Mouse (Mus musculus): ENCODE results near the gene Pxn. TPM values are rescaled to one million over a fixed set of nuclear protein-coding genes. Genes with fewer than 3 reads are reported as not detected.

The Pxn gene
- polyA plus RNA-seq, 1 experiment from 2014 or later = 25.2 TPM

DNA sequence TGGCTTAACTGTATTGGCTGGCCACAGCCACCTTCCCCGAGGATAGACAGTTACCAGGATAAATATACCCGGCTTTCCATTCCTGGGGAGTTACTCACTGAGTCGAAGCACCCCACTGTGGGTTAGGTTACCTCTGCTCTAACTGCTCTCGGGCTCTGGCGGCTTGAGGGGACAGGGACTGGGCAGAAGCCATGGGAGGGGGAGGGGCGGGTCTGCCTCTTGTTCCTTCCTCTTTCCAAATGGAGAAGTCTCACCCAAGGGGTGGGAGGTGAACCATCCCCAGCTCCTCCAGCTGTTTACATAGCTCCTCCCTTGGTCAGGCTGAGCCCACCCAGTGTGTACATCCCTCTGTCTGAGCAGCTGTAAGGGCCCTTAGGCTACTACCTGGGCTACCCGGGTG is 29.2 kb downstream of the Pxn start:
- ATAC-seq (ENCODE audit: insufficient read depth) (no peak), DNase-seq (peak; percentile 57)
- TF ChIP-seq CTCF (IDR thresholded peaks at IDR 0.05; ENCODE audit: low read depth) = no peak
- 0 out of 2 replicates have a peak overlapping the region, but pooled peaks have one; percentile 12 for H3K4me2 ChIP-seq
- WGBS = 19% methylated on average over 7 of the region's 7 CpGs
- H3K27me3 ChIP-seq (ENCODE audit: insufficient read depth, low read length) = no peaks in the 10 kb centered on the region
- H3K36me3 ChIP-seq (ENCODE audit: insufficient read depth) = no peaks in the 10 kb centered on the region
- H3K4me3 ChIP-seq (ENCODE audit: low read depth, low read length) = no peak overlapping the region
- H3K27ac ChIP-seq (ENCODE audit: low read depth) = no peak overlapping the region; the same call in 1 of the 2 replicates
- H3K4me1 ChIP-seq (ENCODE audit: insufficient read depth) = peaks cover 55% of the 10 kb centered on the region
- H3K9me3 ChIP-seq (ENCODE audit: low read depth, low read length) = no peaks in the 10 kb centered on the region
- H3K9ac ChIP-seq = no peak overlapping the region

DNA sequence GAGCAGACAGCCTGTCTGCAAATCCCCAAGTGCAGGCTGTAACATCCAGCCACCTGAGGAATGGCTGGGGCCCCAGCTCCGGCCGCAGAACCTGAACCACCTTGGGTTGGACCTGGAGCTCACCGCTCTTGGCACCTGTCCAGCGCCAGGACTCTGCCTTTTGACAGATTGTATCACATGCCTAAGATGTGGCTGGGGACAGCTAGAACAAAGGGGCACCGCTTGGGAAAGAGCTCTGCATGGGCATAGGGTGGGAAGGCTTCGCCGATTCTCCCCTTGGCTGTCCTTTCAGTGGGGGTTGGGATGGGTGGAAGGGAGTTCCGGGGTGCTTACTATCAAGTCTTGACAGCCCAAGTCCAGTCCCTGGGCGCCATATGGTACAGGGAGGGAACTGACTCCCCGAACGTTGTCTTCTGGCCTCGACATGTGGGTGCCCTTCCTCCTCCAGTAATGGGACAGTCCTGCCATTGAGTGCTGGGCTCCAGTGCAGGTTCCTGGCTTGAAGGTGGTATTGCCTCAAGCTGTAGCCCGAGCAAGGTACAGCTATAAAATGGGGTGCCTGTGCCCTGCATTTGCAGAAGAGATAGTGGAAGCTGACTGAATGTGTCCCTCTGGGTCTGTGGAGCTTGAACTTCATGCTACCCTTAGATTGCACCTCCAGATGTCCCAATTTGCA is 31.7 kb downstream of the Pxn start:
- WGBS = 61% methylated on average over 13 of the region's 13 CpGs
- Histone ChIP-seq H3K4me1 (ENCODE audit: insufficient read depth) (peaks cover 42% of the 10 kb centered on the region), H3K4me2 (peak overlapping the region; percentile 37; the same call in 1 of the 2 replicates), H3K36me3 (ENCODE audit: insufficient read depth) (no peaks in the 10 kb centered on the region), H3K27me3 (ENCODE audit: insufficient read depth, low read length) (no peaks in the 10 kb centered on the region), H3K4me3 (ENCODE audit: low read depth, low read length) (no peak overlapping the region), H3K9me3 (ENCODE audit: low read depth, low read length) (no peaks in the 10 kb centered on the region), H3K27ac (ENCODE audit: low read depth) (peak overlapping the region; percentile 42; the same call in 1 of the 2 replicates), H3K9ac (peak overlapping the region; percentile 20; the same call in 1 of the 2 replicates)
- no peak for ATAC-seq (ENCODE audit: insufficient read depth)
- no peak for DNase-seq
- no peak for TF ChIP-seq CTCF (IDR thresholded peaks at IDR 0.05; ENCODE audit: low read depth)

DNA sequence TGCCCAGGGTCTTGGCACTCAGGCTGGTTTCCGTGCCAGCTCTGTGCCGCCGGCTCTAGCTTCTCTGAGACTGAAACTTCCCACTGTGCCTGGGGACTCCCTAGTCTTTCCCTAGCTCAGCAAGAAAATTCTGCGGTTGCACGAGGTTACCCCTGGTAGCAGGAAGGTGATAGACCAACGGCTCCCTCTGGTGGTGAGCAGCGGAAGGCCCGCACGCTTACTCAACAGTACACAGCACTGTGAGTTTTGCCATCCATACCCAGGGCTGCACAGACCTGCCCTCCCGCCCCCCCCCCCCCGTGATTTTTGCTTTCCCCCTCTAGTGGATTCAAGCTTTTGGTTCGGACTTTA is 32.2 kb downstream of the Pxn start:
- peaks cover 47% of the 10 kb centered on the region for H3K4me1 ChIP-seq (ENCODE audit: insufficient read depth)
- H3K9me3 ChIP-seq (ENCODE audit: low read depth, low read length) = no peaks in the 10 kb centered on the region
- peak; percentile 95 for TF ChIP-seq CTCF (IDR thresholded peaks at IDR 0.05; ENCODE audit: low read depth)
- H3K27ac ChIP-seq (ENCODE audit: low read depth) = peak overlapping the region; percentile 42; the same call in 1 of the 2 replicates
- 2% methylated on average over 12 of the region's 12 CpGs for whole genome bisulfite sequencing
- H3K36me3 ChIP-seq (ENCODE audit: insufficient read depth) = no peaks in the 10 kb centered on the region
- peak; percentile 70 for ATAC-seq (ENCODE audit: insufficient read depth)
- H3K4me2 ChIP-seq = peak overlapping the region; percentile 37; the same call in 1 of the 2 replicates
- H3K9ac ChIP-seq = peak overlapping the region; percentile 20; the same call in 1 of the 2 replicates
- peak; percentile 98 for DNase-seq
- no peak overlapping the region for H3K4me3 ChIP-seq (ENCODE audit: low read depth, low read length)
- H3K27me3 ChIP-seq (ENCODE audit: insufficient read depth, low read length) = no peaks in the 10 kb centered on the region

DNA sequence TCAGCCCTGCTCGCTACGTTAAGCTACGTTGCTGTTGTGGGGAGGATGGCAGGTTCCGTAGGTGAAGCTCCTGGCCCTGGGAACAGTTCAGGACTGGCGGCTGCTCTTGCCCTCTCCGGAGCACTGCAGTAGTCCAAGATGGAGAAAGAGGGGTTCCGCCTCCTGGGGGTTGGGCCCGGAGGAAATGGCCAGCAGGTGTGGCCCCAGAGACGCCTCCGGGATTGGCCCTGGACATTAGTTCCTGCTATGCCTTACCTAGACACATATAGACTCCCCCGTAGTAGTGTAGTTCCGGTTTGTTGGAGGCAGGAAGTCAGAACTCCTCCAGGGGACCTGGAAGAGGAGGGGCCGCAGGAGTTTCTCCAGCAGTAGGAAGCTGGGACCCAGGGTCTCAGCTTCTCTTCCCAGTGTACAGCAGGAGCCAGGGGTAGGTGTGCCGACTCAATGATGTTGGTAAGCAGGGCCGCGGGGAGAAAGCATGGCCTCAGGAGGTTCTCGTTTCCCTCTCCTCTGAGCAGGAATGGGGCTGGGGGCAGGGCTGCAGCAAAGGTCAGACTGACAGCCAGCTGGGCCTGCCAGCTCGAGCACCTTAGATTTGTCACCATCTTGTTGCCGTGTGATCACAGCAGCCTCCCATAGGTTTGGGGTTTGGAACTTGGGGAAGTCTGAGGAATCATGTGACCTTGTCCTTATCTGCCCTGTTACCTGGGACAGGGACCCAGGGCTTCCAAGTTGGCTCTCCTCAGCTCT is 36.3 kb downstream of the Pxn start:
- ATAC-seq (ENCODE audit: insufficient read depth) = no peak
- 42% methylated on average over 19 of the region's 19 CpGs for WGBS
- peak overlapping the region; percentile 46 for H3K4me2 ChIP-seq
- peak overlapping the region; percentile 90 for H3K27ac ChIP-seq (ENCODE audit: low read depth)
- H3K9me3 ChIP-seq (ENCODE audit: low read depth, low read length) = no peaks in the 10 kb centered on the region
- no peak for TF ChIP-seq CTCF (IDR thresholded peaks at IDR 0.05; ENCODE audit: low read depth)
- no peak overlapping the region for H3K4me3 ChIP-seq (ENCODE audit: low read depth, low read length)
- H3K9ac ChIP-seq = peak overlapping the region; percentile 29
- H3K36me3 ChIP-seq (ENCODE audit: insufficient read depth) = peaks cover 39% of the 10 kb centered on the region
- no peaks in the 10 kb centered on the region for H3K27me3 ChIP-seq (ENCODE audit: insufficient read depth, low read length)
- no peak for DNase-seq
- peaks cover 33% of the 10 kb centered on the region for H3K4me1 ChIP-seq (ENCODE audit: insufficient read depth)

DNA sequence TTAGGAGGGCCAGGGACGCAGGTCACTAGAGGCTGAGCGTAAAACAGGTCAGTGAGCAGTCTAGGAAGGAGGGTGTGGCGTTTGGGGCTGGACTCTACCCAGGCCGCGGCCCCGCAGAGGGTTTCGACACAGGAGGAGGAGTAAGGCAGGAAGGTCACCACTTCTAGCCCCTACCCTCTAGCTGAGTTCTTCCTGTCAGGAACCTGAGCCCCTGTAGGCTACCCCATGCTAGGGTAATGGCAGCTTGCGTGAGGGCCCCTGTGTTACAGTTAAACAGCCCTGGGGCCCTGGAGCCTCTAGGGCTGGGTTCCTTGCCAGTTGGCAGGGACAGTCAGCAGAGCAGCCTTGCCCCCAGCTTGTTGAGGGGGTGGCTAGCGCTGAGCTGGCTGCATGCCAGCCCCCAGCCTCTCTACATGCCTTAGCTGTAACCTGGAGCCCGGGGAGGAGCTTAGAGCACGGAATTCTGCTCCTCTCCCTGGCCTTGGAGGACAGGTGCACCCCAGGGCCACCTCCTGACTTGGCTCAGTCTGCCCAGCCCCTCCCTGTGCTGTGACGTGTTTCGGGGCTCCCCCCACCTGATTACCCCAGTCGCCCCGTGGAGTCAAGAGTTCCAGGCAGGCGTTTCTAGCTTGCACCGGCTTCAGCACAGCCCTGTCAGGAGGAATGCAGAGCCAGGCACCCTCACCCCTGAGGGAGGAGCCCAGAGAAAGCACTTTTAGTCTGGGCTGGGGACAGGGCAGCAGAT is 37.2 kb downstream of the Pxn start:
- no peaks in the 10 kb centered on the region for H3K27me3 ChIP-seq (ENCODE audit: insufficient read depth, low read length)
- peak overlapping the region; percentile 90 for H3K27ac ChIP-seq (ENCODE audit: low read depth)
- H3K4me2 ChIP-seq = peak overlapping the region; percentile 46
- H3K4me3 ChIP-seq (ENCODE audit: low read depth, low read length) = peak overlapping the region; percentile 11; the same call in 1 of the 2 replicates
- DNase-seq (peak; percentile 84), ATAC-seq (ENCODE audit: insufficient read depth) (peak; percentile 75)
- H3K36me3 ChIP-seq (ENCODE audit: insufficient read depth) = peaks cover 47% of the 10 kb centered on the region
- H3K9me3 ChIP-seq (ENCODE audit: low read depth, low read length) = no peaks in the 10 kb centered on the region
- H3K9ac ChIP-seq = peak overlapping the region; percentile 29
- H3K4me1 ChIP-seq (ENCODE audit: insufficient read depth) = peaks cover 26% of the 10 kb centered on the region
- 27% methylated on average over 17 of the region's 17 CpGs for WGBS
- TF ChIP-seq CTCF (IDR thresholded peaks at IDR 0.05; ENCODE audit: low read depth) = no peak

DNA sequence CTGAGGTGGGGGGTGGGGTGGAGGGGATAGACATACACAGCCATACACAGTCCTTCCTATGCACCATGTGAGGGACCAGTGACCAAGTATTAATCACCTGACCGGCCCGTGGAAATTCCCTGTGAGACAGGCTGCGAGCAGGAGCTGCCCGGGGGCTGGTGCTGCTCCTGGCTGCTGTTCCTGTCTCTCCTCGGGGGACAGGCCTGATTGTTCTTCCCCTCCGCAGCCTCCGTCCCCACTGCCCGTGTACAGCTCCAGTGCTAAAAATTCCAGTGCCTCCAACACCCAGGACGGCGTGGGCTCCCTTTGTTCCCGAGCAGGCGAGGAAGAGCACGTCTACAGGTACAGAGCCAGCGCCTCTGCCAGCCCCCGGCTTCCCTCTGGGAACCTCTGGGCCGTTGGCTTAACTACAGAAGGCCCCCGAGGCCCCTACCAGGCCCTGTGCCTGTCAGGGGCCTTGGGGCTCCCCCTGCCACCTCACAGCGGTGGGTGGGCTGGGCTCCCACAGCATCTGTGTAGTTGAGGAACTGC is 38.2 kb downstream of the Pxn start:
- 46% methylated on average over 18 of the region's 18 CpGs for WGBS
- no peaks in the 10 kb centered on the region for H3K9me3 ChIP-seq (ENCODE audit: low read depth, low read length)
- DNase-seq (no peak), ATAC-seq (ENCODE audit: insufficient read depth) (no peak)
- peaks cover 57% of the 10 kb centered on the region for H3K36me3 ChIP-seq (ENCODE audit: insufficient read depth)
- TF ChIP-seq CTCF (IDR thresholded peaks at IDR 0.05; ENCODE audit: low read depth) = no peak
- no peaks in the 10 kb centered on the region for H3K27me3 ChIP-seq (ENCODE audit: insufficient read depth, low read length)
- H3K4me1 ChIP-seq (ENCODE audit: insufficient read depth) = peaks cover 26% of the 10 kb centered on the region
- peak overlapping the region; percentile 46 for H3K4me2 ChIP-seq
- H3K4me3 ChIP-seq (ENCODE audit: low read depth, low read length) = peak overlapping the region; percentile 11; the same call in 1 of the 2 replicates
- H3K9ac ChIP-seq = 0 out of 2 replicates have a peak overlapping the region, but pooled peaks have one; percentile 11
- peak overlapping the region; percentile 90 for H3K27ac ChIP-seq (ENCODE audit: low read depth)
